ENCODE assay signal across 10 mouse cellular contexts in the genomic region with DNA sequence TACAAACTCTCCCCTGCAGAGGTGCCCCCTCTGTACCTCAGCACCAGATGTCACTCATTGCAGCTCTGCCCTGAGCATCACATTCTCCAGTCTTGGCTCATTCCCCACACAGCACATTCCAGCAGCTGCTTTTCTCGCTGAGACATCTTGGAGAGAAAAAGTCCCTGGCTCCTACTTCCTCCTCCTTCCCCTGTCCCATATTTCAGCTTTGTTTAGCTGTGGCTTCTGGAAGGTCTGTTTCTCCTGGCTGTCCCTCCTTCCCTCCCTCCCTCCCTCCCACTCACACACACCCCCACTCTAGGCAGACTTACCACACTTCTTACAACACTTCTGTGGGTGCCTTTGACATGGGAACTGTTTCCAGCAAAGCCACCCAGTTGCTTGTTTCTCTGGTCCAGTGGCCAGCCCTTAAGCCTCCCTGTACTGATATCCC.
A peak's percentile ranks its signal among the peaks of the same experiment; 100 is the strongest.
DNase-seq lines count a peak whose midpoint lies in the region; ATAC-seq lines count a peak whose summit lies in the region.
"Had no signal": no experiment of that assay in that cellular context is flagged by ENCODE, and none has a peak within 500 bp of the region (broad histone marks: within the 10 kb centered on the region; RNA-seq: fewer than 3 reads in every experiment).

No protein-coding gene starts in this region.

- H3K9ac ChIP-seq in lung, embryonic 15.5 days = no peak overlapping the region
- H3K9ac ChIP-seq in hindbrain, embryonic 12.5 days = no peak overlapping the region

- H3K4me3 ChIP-seq in heart, embryonic 10.5 days = no peak overlapping the region
- H3K4me3 ChIP-seq in lung, embryonic 15.5 days = no peak overlapping the region
- H3K4me3 ChIP-seq in hindbrain, embryonic 12.5 days = no peak overlapping the region

- WGBS in heart, embryonic 10.5 days = 55% methylated on average over 1 of the region's 1 CpGs
- WGBS in lung, embryonic 15.5 days = 21% methylated on average over 1 of the region's 1 CpGs
- 53% methylated on average over 1 of the region's 1 CpGs for WGBS in hindbrain, embryonic 12.5 days

- no peaks in the 10 kb centered on the region for H3K36me3 ChIP-seq in heart, embryonic 10.5 days
- no peaks in the 10 kb centered on the region for H3K36me3 ChIP-seq in lung, embryonic 15.5 days
- no peaks in the 10 kb centered on the region for H3K36me3 ChIP-seq in hindbrain, embryonic 12.5 days

- H3K9me3 ChIP-seq in heart, embryonic 10.5 days = no peaks in the 10 kb centered on the region
- H3K9me3 ChIP-seq in lung, embryonic 15.5 days = no peaks in the 10 kb centered on the region
- H3K9me3 ChIP-seq in hindbrain, embryonic 12.5 days (replicated peaks) = no peaks in the 10 kb centered on the region

- ATAC-seq in lung, embryonic 15.5 days (ENCODE audit: borderline replicate concordance, extremely low read depth, low FRiP score, low TSS enrichment) = peak; percentile 83
- ATAC-seq in hindbrain, embryonic 12.5 days (ENCODE audit: low FRiP score) = no peak

- no peaks in the 10 kb centered on the region for H3K27me3 ChIP-seq in heart, embryonic 10.5 days (ENCODE audit: insufficient read depth, poor library complexity, severe bottlenecking)
- H3K27me3 ChIP-seq in lung, embryonic 15.5 days = no peaks in the 10 kb centered on the region
- no peaks in the 10 kb centered on the region for H3K27me3 ChIP-seq in hindbrain, embryonic 12.5 days

- H3K4me2 ChIP-seq in lung, embryonic 15.5 days = no peak overlapping the region
- no peak overlapping the region for H3K4me2 ChIP-seq in hindbrain, embryonic 12.5 days (replicated peaks)

- no peak overlapping the region for H3K27ac ChIP-seq in heart, embryonic 10.5 days
- peak overlapping the region; percentile 55 for H3K27ac ChIP-seq in lung, embryonic 15.5 days
- no peak overlapping the region for H3K27ac ChIP-seq in hindbrain, embryonic 12.5 days

- H3K4me1 ChIP-seq in heart, embryonic 10.5 days = no peaks in the 10 kb centered on the region
- no peaks in the 10 kb centered on the region for H3K4me1 ChIP-seq in lung, embryonic 15.5 days
- peaks cover 20% of the 10 kb centered on the region for H3K4me1 ChIP-seq in hindbrain, embryonic 12.5 days

- DNase-seq in heart, adult 11 months = peak; percentile 88
- DNase-seq in heart, embryonic 10.5 days (ENCODE audit: low spot score) = no peak
- peak; percentile 59 to 68 for DNase-seq in right cerebral cortex, postnatal 10 days (ENCODE audit: low spot score in 2 of 2)
- no peak for DNase-seq in right cerebral cortex, postnatal 14 days
- DNase-seq in embryo, embryonic 11 days = no peak
- no peak for DNase-seq in c-Kit-positive CD71-positive TER-119-positive erythroid progenitor cells, embryonic 14.5 days (ENCODE audit: low spot score)
- DNase-seq: cerebellum, postnatal 36 days; heart, postnatal 4 days had no signal

Comparison
In these comparisons a context has a peak if more than half of its experiments do, and no peak if none do; other contexts are left out.
1. DNase-seq: peak in heart, adult 11 months (single experiment) and right cerebral cortex, postnatal 10 days (2 of 2); none in heart, embryonic 10.5 days (single experiment), right cerebral cortex, postnatal 14 days (single experiment), embryo, embryonic 11 days (single experiment) and c-Kit-positive CD71-positive TER-119-positive erythroid progenitor cells, embryonic 14.5 days (single experiment).